Mouse (Mus musculus) testis, adult 2 months (tissue): ENCODE measurements around the gene Tmem114. TPM values are rescaled to one million over a fixed set of nuclear protein-coding genes. Genes with fewer than 3 reads are reported as not detected.

Experiments used
- H3K27ac ChIP-seq: fragments of 200-500 bp; 2 replicates; pipeline ENCODE4 v1.5.1; 2012; ENCODE audit warnings: low read depth, low read length; ENCODE audit not compliant: control insufficient read depth, insufficient read depth
- H3K27me3 ChIP-seq: fragments of 200-500 bp; 2 replicates; pipeline ENCODE4 v1.6.1; 2012; ENCODE audit warnings: mild to moderate bottlenecking, low read length, moderate library complexity; ENCODE audit not compliant: control insufficient read depth, insufficient read depth
- H3K36me3 ChIP-seq: fragments of 200-500 bp; 2 replicates; pipeline ENCODE4 v1.6.1; 2012; ENCODE audit warnings: mild to moderate bottlenecking, low read length; ENCODE audit not compliant: control insufficient read depth, insufficient read depth
- H3K4me1 ChIP-seq: fragments of 200-500 bp; 2 replicates; pipeline ENCODE4 v1.6.1; 2012; ENCODE audit warnings: low read length; ENCODE audit not compliant: control insufficient read depth, insufficient read depth
- H3K4me3 ChIP-seq: fragments of 200-500 bp; 2 replicates; pipeline ENCODE4 v1.5.1; 2012; ENCODE audit warnings: low read depth, mild to moderate bottlenecking, low read length, moderate library complexity, mixed read lengths; ENCODE audit not compliant: control insufficient read depth
- CTCF ChIP-seq: fragments of 200-500 bp; IDR thresholded peaks from 2 replicates; pipeline ENCODE4 v1.5.1; 2012; ENCODE audit warnings: low read depth, mild to moderate bottlenecking, inconsistent platforms, low read length, moderate library complexity; ENCODE audit not compliant: control insufficient read depth, insufficient read depth, insufficient replicate concordance
- POLR2A ChIP-seq: fragments of 200-500 bp; IDR thresholded peaks from 2 replicates; pipeline ENCODE4 v1.6.1; 2012; ENCODE audit warnings: low read depth, mild to moderate bottlenecking, inconsistent platforms, low read length, moderate library complexity; ENCODE audit not compliant: control insufficient read depth
- polyA plus RNA-seq: library from polyadenylated mRNA; depleted of rRNA; stranded (reverse); fragments of >200 nt; gene quantifications from 2 replicates; pipeline ENCODE4 v1.2.3, GENCODE M21; 2012

The Tmem114 gene
- polyA plus RNA-seq, 1 experiment = 22.5 TPM

GRCm38 (mm10) chr16:8419666-8420065, 5.3 kb downstream of the Tmem114 start:
- Histone ChIP-seq H3K4me1 (peaks cover 2% of the 10 kb centered on the region; the same call in 1 of the 2 replicates), H3K36me3 (no peaks in the 10 kb centered on the region), H3K27ac (no peak overlapping the region), H3K4me3 (no peak overlapping the region), H3K27me3 (no peaks in the 10 kb centered on the region)
- TF ChIP-seq CTCF (no peak), POLR2A (no peak)

DNA sequence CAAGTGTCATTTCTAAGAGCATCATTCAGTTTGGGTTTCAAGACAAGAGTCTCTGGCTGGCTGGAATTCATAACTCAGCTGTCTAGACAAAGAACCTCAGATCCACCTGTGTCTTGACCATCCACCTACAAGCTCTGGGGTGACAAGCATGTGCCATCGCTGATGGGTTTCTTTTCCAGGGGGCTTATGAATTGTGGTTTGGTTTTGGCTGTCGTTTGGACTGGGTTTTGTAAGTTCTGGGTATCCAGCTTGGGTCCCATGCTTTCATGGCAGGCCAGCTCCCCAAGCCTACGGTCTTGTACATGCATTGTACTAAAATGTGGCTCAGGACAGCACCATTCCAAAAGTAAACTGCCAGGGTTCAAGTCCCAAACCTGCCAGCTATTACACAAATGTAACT, 6.8 kb downstream of the Tmem114 start:
- TF ChIP-seq CTCF (no peak), POLR2A (no peak)
- H3K4me1 ChIP-seq = no peaks in the 10 kb centered on the region; the same call in 1 of the 2 replicates
- no peak overlapping the region for H3K4me3 ChIP-seq
- no peak overlapping the region for H3K27ac ChIP-seq
- H3K36me3 ChIP-seq = no peaks in the 10 kb centered on the region
- H3K27me3 ChIP-seq = no peaks in the 10 kb centered on the region

DNA sequence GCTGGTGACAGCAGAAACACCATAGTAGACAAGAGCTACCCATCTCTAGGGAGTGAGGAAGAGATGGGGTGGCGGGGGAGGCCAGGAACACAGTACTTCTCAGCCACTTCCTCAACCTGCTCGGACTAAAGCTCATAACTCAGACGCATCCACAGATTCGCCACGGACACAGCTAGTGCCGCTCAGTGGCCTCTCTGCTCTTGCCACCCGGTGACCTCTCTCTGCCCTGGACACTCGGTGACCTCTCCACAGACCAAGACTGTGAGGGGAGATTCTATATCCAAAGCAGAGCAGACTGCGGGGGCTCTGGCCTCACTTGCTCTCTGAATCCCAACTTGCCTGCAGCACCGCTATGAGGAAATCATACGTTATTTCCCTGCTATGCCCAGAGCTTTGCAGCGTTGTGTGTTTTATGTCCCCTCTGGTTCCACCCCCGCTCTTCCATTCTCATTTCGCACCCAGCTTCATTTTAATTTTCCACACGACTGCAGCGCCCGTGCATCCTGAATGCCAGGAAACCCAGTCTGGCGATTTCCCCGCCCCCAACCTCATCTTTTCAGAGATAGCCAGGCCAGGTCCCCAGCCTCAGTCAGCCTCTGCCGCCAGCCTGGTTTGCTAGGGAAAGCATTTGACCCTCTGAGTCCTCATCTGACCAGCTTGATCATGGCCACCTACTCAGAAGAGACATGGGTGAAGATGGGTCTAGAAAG, 7.8 kb downstream of the Tmem114 start:
- H3K27ac ChIP-seq = no peak overlapping the region
- H3K4me3 ChIP-seq = no peak overlapping the region
- H3K4me1 ChIP-seq = no peaks in the 10 kb centered on the region; the same call in 1 of the 2 replicates
- no peaks in the 10 kb centered on the region for H3K27me3 ChIP-seq
- no peaks in the 10 kb centered on the region for H3K36me3 ChIP-seq
- TF ChIP-seq CTCF (no peak), POLR2A (no peak)

- Histone ChIP-seq H3K4me1 (no peaks in the 10 kb centered on the region; the same call in 1 of the 2 replicates), H3K27me3 (no peaks in the 10 kb centered on the region), H3K36me3 (no peaks in the 10 kb centered on the region), H3K4me3 (no peak overlapping the region), H3K27ac (no peak overlapping the region)
- no peak for TF ChIP-seq POLR2A
- no peak for TF ChIP-seq CTCF
Measured at GRCm38 (mm10) chr16:8415996-8416395, 8.9 kb downstream of the Tmem114 start.

- H3K4me3 ChIP-seq = no peak overlapping the region
Measured at GRCm38 (mm10) chr16:8413441-8413840, 11.5 kb downstream of the Tmem114 start.

DNA sequence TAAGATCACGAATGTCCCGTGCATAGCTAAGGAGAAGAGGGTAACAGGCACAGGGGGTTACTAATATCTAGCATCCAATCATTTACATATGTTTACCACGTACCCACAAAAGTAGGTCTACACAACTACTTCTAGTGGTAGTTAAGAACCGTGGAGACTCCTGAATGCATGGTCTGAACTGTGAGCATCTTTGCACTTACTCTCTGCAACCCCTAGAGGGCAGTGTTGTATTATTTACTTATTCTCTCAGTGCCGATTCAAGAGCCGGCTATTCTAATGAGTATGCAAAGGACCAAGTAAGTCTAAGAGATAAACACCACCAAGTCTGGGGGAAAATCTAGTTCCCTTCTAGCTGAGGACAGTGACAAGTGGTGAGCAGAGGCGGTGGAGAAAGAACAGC, 12.7 kb downstream of the Tmem114 start:
- H3K36me3 ChIP-seq = no peaks in the 10 kb centered on the region
- TF ChIP-seq POLR2A (no peak), CTCF (peak; percentile 29; the same call in 1 of the 2 replicates)
- H3K27me3 ChIP-seq = no peaks in the 10 kb centered on the region
- H3K27ac ChIP-seq = no peak overlapping the region
- no peak overlapping the region for H3K4me3 ChIP-seq
- no peaks in the 10 kb centered on the region; the same call in 1 of the 2 replicates for H3K4me1 ChIP-seq

More at GRCm38 (mm10) chr16:8413441-8413840, 11.5 kb downstream of the Tmem114 start:
- no peaks in the 10 kb centered on the region for H3K27me3 ChIP-seq
- no peaks in the 10 kb centered on the region for H3K36me3 ChIP-seq
- TF ChIP-seq CTCF = no peak
- TF ChIP-seq POLR2A = no peak
- no peaks in the 10 kb centered on the region; the same call in 1 of the 2 replicates for H3K4me1 ChIP-seq
- H3K27ac ChIP-seq = no peak overlapping the region

DNA sequence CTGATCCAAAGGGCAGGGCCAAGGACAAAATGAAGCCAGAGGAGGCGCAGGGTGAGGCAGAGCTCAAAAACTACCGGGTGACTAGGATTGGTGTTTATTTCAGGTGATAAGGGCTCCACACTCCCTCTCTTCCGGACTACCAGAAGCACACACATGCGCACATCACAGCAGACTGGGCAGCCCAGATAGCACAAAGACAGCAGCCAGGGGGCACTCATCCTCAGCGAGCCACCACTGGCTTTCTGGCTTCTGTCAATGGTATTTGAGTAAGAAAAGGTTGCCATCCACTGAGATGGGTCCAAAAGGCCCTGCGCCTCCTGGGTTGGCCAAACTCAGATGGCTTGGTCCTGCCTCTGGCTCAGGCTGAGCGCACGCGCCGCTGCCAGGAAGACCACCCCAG, 15.7 kb downstream of the Tmem114 start:
- Histone ChIP-seq H3K4me3 (no peak overlapping the region), H3K27ac (no peak overlapping the region)

More for the DNA sequence above, 15.7 kb downstream of the Tmem114 start:
- TF ChIP-seq CTCF (no peak), POLR2A (no peak)
- Histone ChIP-seq H3K27me3 (no peaks in the 10 kb centered on the region), H3K4me1 (no peaks in the 10 kb centered on the region), H3K36me3 (no peaks in the 10 kb centered on the region)
